Mouse (Mus musculus) urinary bladder, postnatal 25 days (tissue): ENCODE data around the gene Mvb12b.

Experiments used
- DNase-seq: peaks from one replicate; pipeline ENCODE4 v3.0.0; 2022; ENCODE audit warnings: low spot score

Mvb12b gene

GRCm38 (mm10) chr2:33729701-33730100 lies 158.0 kb downstream of the Mvb12b start:
- no peak for DNase-seq

GRCm38 (mm10) chr2:33727199-33727598 lies 160.5 kb downstream of the Mvb12b start:
- no peak for DNase-seq

GRCm38 (mm10) chr2:33720380-33720898 lies 167.3 kb downstream of the Mvb12b start:
- no peak for DNase-seq

GRCm38 (mm10) chr2:33719339-33720066 lies 168.2 kb downstream of the Mvb12b start:
- no peak for DNase-seq

GRCm38 (mm10) chr2:33718561-33718960 lies 169.2 kb downstream of the Mvb12b start:
- no peak for DNase-seq

GRCm38 (mm10) chr2:33717821-33718351 lies 169.9 kb downstream of the Mvb12b start:
- DNase-seq: no peak

GRCm38 (mm10) chr2:33717378-33717777 lies 170.4 kb downstream of the Mvb12b start:
- DNase-seq: no peak

GRCm38 (mm10) chr2:33716878-33717277 lies 170.9 kb downstream of the Mvb12b start:
- DNase-seq: no peak

GRCm38 (mm10) chr2:33714932-33715331 lies 172.8 kb downstream of the Mvb12b start:
- DNase-seq: no peak

GRCm38 (mm10) chr2:33713580-33714260 lies 174.0 kb downstream of the Mvb12b start:
- no peak for DNase-seq

GRCm38 (mm10) chr2:33712811-33713210 lies 174.9 kb downstream of the Mvb12b start:
- no peak for DNase-seq

- DNase-seq: no peak
These were observed 178.9 kb downstream of the Mvb12b start for GRCm38 (mm10) chr2:33708831-33709230.

GRCm38 (mm10) chr2:33708096-33708495 lies 179.7 kb downstream of the Mvb12b start:
- no peak for DNase-seq

GRCm38 (mm10) chr2:33706403-33706802 lies 181.3 kb downstream of the Mvb12b start:
- no peak for DNase-seq

GRCm38 (mm10) chr2:33705687-33706320 lies 181.9 kb downstream of the Mvb12b start:
- no peak for DNase-seq

- DNase-seq: no peak
These were observed 184.5 kb downstream of the Mvb12b start for GRCm38 (mm10) chr2:33703286-33703685.

- no peak for DNase-seq
These were observed 185.0 kb downstream of the Mvb12b start for GRCm38 (mm10) chr2:33702705-33703104.

- DNase-seq: no peak
These were observed 186.3 kb downstream of the Mvb12b start for GRCm38 (mm10) chr2:33701446-33701815.

- DNase-seq: no peak
These were observed 186.9 kb downstream of the Mvb12b start for GRCm38 (mm10) chr2:33700581-33701445.

- DNase-seq: no peak
These were observed 188.8 kb downstream of the Mvb12b start for GRCm38 (mm10) chr2:33698898-33699297.

GRCm38 (mm10) chr2:33696428-33696827 lies 191.3 kb downstream of the Mvb12b start:
- no peak for DNase-seq

- DNase-seq: no peak
These were observed 193.8 kb downstream of the Mvb12b start for GRCm38 (mm10) chr2:33693931-33694330.
